Mouse (Mus musculus) heart, embryonic 10.5 days (tissue): ENCODE data around the gene Abhd12. TPM values are rescaled to one million over a fixed set of nuclear protein-coding genes. Genes with fewer than 3 reads are reported as not detected.
A peak's percentile ranks its signal among the peaks of the same experiment; 100 is the strongest.
"Not testable (repeated sequence)": the region's sequence is repeated elsewhere in the genome, so short reads cannot be mapped to it uniquely, and the experiment has no call there.

Experiments
- DNase-seq: peaks from one replicate; pipeline ENCODE4 v3.0.0-alpha.2; 2017; ENCODE audit warnings: low spot score
- H3K27ac ChIP-seq: fragments of 300-500 bp; sonication (generic); 2 replicates; pipeline ENCODE4 v1.5.1; 2016; ENCODE audit warnings: mild to moderate bottlenecking
- H3K27me3 ChIP-seq: fragments of 300-500 bp; sonication (generic); 2 replicates; pipeline ENCODE4 v1.6.1; 2016; ENCODE audit warnings: mild to moderate bottlenecking; ENCODE audit not compliant: poor library complexity, insufficient read depth, severe bottlenecking
- H3K36me3 ChIP-seq: fragments of 300-500 bp; sonication (generic); 2 replicates; pipeline ENCODE4 v1.6.1; 2016; ENCODE audit warnings: mild to moderate bottlenecking, moderate library complexity
- H3K4me1 ChIP-seq: fragments of 300-500 bp; sonication (generic); 2 replicates; pipeline ENCODE4 v1.6.1; 2016; ENCODE audit warnings: mild to moderate bottlenecking
- H3K4me3 ChIP-seq: fragments of 300-500 bp; sonication (generic); 2 replicates; pipeline ENCODE4 v1.5.1; 2016; ENCODE audit warnings: mild to moderate bottlenecking, moderate library complexity
- H3K9me3 ChIP-seq: fragments of 300-500 bp; sonication (generic); 2 replicates; pipeline ENCODE4 v1.6.1; 2016; ENCODE audit warnings: mild to moderate bottlenecking, moderate library complexity
- WGBS: fragments of 180-500 bp; shearing (Covaris S2); methylation state at CpG from one replicate; pipeline ENCODE4 v1.1.7; 2016; 5-methylcytosine and 5-hydroxymethylcytosine counted together
- polyA plus RNA-seq: library from polyadenylated mRNA; unstranded; fragments of >200 nt; fragmentation: Nextera tagmentation; extraction: Ambion mirVana; gene quantifications from 2 replicates; pipeline ENCODE4 v1.2.1, GENCODE M21; 2016

The Abhd12 gene
- 53.7 and 54.8 TPM in 2 replicates for polyA plus RNA-seq

DNA sequence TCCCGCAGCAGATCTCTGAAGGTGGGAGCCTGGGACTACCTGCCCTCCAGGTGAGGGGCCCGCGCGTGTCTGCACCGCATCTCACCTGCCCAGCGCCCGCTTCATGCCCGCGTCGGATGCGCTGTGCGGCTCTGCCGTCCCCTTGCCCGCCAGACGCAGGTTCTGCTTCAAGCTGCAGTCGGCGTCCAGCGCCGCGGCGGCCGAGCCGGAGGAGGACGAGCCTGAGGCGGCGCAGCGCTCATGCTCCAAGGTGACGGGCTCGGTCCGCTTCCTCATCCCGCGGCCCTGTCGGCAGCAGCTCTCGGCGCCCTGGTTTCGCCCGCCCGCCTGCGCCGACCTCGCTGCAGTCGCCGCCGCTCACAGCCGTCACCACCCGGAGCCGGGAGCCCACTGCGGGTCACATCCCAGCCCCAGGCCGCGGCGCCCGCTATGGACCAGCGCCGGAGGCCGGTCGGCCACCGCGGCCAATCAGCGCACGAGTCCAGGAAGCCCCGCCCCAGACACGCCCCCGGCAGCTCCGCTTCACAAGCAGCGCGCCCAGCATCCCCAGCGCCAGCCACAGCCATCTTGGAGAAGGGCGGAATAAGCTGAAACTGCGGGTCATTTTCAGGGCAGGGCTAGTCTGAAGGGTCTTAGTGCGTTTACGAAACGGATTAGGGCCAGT lies at the start of gene Abhd12:
Gene Abhd12 (minus strand): TSS at position 470 of the 664 bp plus-strand sequence.
- peaks cover 9% of the 10 kb centered on the region for H3K4me1 ChIP-seq
- H3K27ac ChIP-seq = peak within 1 kb of the TSS; percentile 92
- H3K9me3 ChIP-seq = no peaks in the 10 kb centered on the region
- DNase-seq = peak; percentile 99
- WGBS = under 1% methylated on average over 72 of the region's 72 CpGs
- H3K27me3 ChIP-seq = no peaks in the 10 kb centered on the region
- peak within 1 kb of the TSS; percentile 83 for H3K4me3 ChIP-seq
- peaks cover 3% of the 10 kb centered on the region; the same call in 1 of the 2 replicates for H3K36me3 ChIP-seq

DNA sequence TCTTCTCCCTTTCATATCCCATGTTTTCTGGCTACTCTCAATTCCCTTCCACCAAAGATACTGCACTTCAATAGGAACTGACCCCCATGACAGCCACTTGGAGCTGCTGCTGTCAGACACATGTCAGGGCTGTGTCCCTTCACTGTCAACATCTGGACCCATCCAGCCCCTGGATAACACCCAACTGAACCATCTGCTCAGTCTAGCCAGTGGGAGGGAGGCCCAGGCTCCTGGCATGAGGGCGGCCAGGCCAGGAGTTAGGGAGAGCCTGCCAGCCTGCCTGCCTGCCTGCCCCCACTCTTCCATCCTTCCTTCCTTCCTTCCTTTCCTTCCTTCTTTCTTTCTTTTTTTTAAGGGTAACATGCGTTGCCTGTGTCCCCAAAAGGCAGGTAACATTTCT lies 46.7 kb upstream of the Abhd12 start:
- 75% methylated on average over 2 of the region's 2 CpGs for WGBS
- H3K4me1 ChIP-seq = no peaks in the 10 kb centered on the region
- DNase-seq = no peak
- no peak overlapping the region for H3K27ac ChIP-seq
- H3K27me3 ChIP-seq = no peaks in the 10 kb centered on the region
- H3K36me3 ChIP-seq = peaks cover 41% of the 10 kb centered on the region
- no peaks in the 10 kb centered on the region for H3K9me3 ChIP-seq
- H3K4me3 ChIP-seq = no peak overlapping the region

GRCm38 (mm10) chr2:150950056-150950455 lies 45.5 kb upstream of the Abhd12 start:
- Histone ChIP-seq H3K4me3 (no peak overlapping the region), H3K36me3 (peaks cover 35% of the 10 kb centered on the region), H3K27ac (no peak overlapping the region), H3K27me3 (no peaks in the 10 kb centered on the region), H3K9me3 (no peaks in the 10 kb centered on the region), H3K4me1 (no peaks in the 10 kb centered on the region)
- no peak for DNase-seq
- 86% methylated on average over 6 of the region's 6 CpGs for WGBS

GRCm38 (mm10) chr2:150949652-150950051 lies 45.1 kb upstream of the Abhd12 start:
- H3K27ac ChIP-seq = no peak overlapping the region
- no peaks in the 10 kb centered on the region for H3K4me1 ChIP-seq
- H3K27me3 ChIP-seq = no peaks in the 10 kb centered on the region
- H3K36me3 ChIP-seq = peaks cover 39% of the 10 kb centered on the region
- H3K4me3 ChIP-seq = no peak overlapping the region
- H3K9me3 ChIP-seq = no peaks in the 10 kb centered on the region
- 91% methylated on average over 3 of the region's 3 CpGs for WGBS
- no peak for DNase-seq

- no peak overlapping the region for H3K27ac ChIP-seq
- 84% methylated on average over 5 of the region's 5 CpGs for WGBS
- peaks cover 36% of the 10 kb centered on the region for H3K36me3 ChIP-seq
- no peak for DNase-seq
- H3K9me3 ChIP-seq = no peaks in the 10 kb centered on the region
- no peaks in the 10 kb centered on the region for H3K4me1 ChIP-seq
- no peak overlapping the region for H3K4me3 ChIP-seq
- no peaks in the 10 kb centered on the region for H3K27me3 ChIP-seq
These were observed 44.2 kb upstream of the Abhd12 start for GRCm38 (mm10) chr2:150948786-150949185.

DNA sequence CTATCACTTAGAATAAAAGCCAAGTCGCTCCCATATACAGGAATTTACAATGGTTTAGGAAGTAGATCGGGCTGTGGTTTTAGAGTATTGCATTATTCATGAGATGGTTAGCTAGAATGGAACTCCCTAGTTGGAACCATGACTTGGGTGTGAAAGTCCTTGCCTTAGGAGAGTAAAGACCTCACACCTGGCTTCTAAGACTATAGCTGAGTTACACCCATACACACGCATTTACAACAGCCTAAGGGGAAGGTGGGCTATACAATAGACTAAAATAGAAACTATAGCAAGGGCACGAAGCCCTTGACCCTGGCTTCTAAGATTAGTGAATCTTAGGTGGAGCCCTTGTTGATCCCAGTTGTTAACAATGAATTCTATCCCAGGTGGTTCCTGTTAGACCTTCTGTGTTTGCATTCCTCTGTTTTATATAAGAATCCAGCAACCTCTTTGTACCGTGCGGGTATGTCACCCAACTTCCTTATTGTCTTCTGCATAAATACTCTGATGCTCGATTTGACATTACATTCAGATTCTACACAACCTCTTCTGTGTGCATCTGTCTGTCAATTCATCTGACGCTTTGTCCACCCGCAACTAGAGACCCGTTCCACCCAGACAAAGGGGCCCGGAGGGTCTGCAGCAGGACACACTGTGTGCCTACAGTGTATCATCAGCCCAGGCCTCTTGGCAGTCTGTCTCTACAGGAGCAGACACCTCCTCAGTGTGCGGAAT lies 43.5 kb upstream of the Abhd12 start:
- not testable (repeated sequence) for H3K4me3 ChIP-seq, H3K9me3 ChIP-seq, H3K27me3 ChIP-seq, DNase-seq, H3K4me1 ChIP-seq, H3K27ac ChIP-seq
- 92% methylated on average over 12 of the region's 12 CpGs for WGBS
- H3K36me3 ChIP-seq = peaks cover 41% of the 10 kb centered on the region

GRCm38 (mm10) chr2:150947341-150947740 lies 42.8 kb upstream of the Abhd12 start:
- not testable (repeated sequence) for H3K9me3 ChIP-seq, DNase-seq, H3K27me3 ChIP-seq, H3K4me1 ChIP-seq, H3K27ac ChIP-seq, H3K4me3 ChIP-seq
- 94% methylated on average over 5 of the region's 5 CpGs for WGBS
- peaks cover 43% of the 10 kb centered on the region for H3K36me3 ChIP-seq

DNA sequence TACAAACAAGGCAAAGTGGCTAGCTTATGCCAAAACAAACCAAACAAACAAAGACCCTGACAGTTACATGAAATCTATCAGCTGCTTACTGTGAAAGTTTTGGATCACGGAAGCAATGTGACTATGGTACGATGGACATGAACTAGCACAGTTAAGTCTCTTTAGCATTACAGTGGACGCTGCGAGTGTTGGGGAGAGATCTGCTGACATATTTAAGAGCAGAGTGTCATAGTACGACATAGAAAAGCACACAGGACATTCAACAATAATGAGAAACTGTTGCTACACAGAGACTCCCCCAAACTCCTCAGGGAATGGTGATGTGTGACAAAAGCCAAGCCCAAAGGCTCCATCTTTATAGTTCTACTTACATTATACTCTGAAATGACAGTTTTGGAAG lies 39.5 kb upstream of the Abhd12 start:
- no peak for DNase-seq
- H3K4me3 ChIP-seq = no peak overlapping the region
- H3K4me1 ChIP-seq = no peaks in the 10 kb centered on the region
- H3K36me3 ChIP-seq = peaks cover 23% of the 10 kb centered on the region
- no peak overlapping the region for H3K27ac ChIP-seq
- WGBS = 88% methylated on average over 5 of the region's 5 CpGs
- H3K27me3 ChIP-seq = no peaks in the 10 kb centered on the region
- H3K9me3 ChIP-seq = no peaks in the 10 kb centered on the region

GRCm38 (mm10) chr2:150934659-150935058 lies 30.1 kb upstream of the Abhd12 start:
- no peak overlapping the region for H3K27ac ChIP-seq
- no peaks in the 10 kb centered on the region for H3K4me1 ChIP-seq
- no peak for DNase-seq
- 90% methylated on average over 4 of the region's 4 CpGs for WGBS
- H3K4me3 ChIP-seq = no peak overlapping the region
- peaks cover 51% of the 10 kb centered on the region for H3K36me3 ChIP-seq
- no peaks in the 10 kb centered on the region for H3K9me3 ChIP-seq
- no peaks in the 10 kb centered on the region for H3K27me3 ChIP-seq

GRCm38 (mm10) chr2:150933482-150933881 lies 28.9 kb upstream of the Abhd12 start:
- Histone ChIP-seq H3K27me3 (no peaks in the 10 kb centered on the region), H3K4me3 (no peak overlapping the region), H3K27ac (no peak overlapping the region), H3K36me3 (peaks cover 51% of the 10 kb centered on the region), H3K4me1 (no peaks in the 10 kb centered on the region), H3K9me3 (no peaks in the 10 kb centered on the region)
- 62% methylated on average over 19 of the region's 19 CpGs for WGBS
- DNase-seq = no peak

GRCm38 (mm10) chr2:150930806-150931205 lies 26.3 kb upstream of the Abhd12 start:
- Histone ChIP-seq H3K27me3 (no peaks in the 10 kb centered on the region), H3K4me3 (no peak overlapping the region), H3K27ac (no peak overlapping the region), H3K4me1 (no peaks in the 10 kb centered on the region), H3K9me3 (no peaks in the 10 kb centered on the region), H3K36me3 (peaks cover 47% of the 10 kb centered on the region)
- WGBS = 54% methylated on average over 3 of the region's 3 CpGs
- no peak for DNase-seq

GRCm38 (mm10) chr2:150929156-150929555 lies 24.6 kb upstream of the Abhd12 start:
- no peak for DNase-seq
- peaks cover 39% of the 10 kb centered on the region for H3K36me3 ChIP-seq
- H3K4me1 ChIP-seq = no peaks in the 10 kb centered on the region
- no peaks in the 10 kb centered on the region for H3K9me3 ChIP-seq
- H3K4me3 ChIP-seq = no peak overlapping the region
- H3K27ac ChIP-seq = no peak overlapping the region
- WGBS = 86% methylated on average over 6 of the region's 6 CpGs
- no peaks in the 10 kb centered on the region for H3K27me3 ChIP-seq

DNA sequence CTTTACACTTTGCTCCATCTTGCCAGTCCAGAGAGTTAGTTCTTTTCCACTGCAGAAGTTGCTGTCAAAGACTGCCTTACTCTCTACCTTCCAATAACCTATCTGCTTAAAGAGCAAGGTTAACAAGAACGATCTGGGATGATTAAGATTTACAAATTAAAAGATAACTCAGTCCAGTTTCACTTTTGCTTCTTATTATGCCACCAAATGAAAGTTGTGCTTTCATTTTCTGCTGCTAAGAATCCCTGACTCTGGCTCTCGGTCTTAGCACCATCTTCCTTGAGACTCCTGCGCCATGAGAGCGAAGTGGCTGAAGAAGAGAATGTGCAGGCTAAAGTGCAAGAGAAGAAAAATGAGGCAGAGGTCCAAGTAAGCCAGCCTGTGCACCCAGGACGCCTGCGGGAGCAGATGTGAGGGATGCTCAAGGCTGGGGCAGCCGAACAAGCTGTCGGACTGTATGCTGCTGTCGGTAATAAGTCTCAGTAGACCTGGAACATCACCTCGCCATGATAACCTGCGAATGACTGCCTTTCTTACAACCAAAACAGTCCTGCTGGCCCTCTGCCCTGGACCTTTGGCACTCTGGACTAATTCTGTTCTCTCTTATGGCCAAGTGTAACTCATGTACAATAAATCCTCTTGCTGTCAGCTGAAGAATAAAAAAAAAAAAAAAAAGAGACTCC lies 22.6 kb upstream of the Abhd12 start:
- Histone ChIP-seq H3K27ac (no peak overlapping the region), H3K36me3 (peaks cover 33% of the 10 kb centered on the region), H3K27me3 (no peaks in the 10 kb centered on the region), H3K9me3 (no peaks in the 10 kb centered on the region), H3K4me3 (no peak overlapping the region), H3K4me1 (0 out of 2 replicates have a peak, but pooled peaks cover 8% of the 10 kb centered on the region)
- peak; percentile 71 for DNase-seq
- 86% methylated on average over 11 of the region's 11 CpGs for WGBS
